Mouse (Mus musculus) olfactory bulb, adult 2 months (tissue): Measurements from ENCODE around the gene Ebf3. TPM values are rescaled to one million over a fixed set of nuclear protein-coding genes. Genes with fewer than 3 reads are reported as not detected.

Experiments
- H3K27ac ChIP-seq: fragments of 200-500 bp; 2 replicates; pipeline ENCODE4 v1.5.1; 2012; ENCODE audit warnings: low read depth, low read length; ENCODE audit not compliant: insufficient read depth
- H3K4me1 ChIP-seq: fragments of 200-500 bp; 2 replicates; pipeline ENCODE4 v1.6.1; 2012; ENCODE audit warnings: low read length; ENCODE audit not compliant: control insufficient read depth, insufficient read depth
- H3K4me3 ChIP-seq: fragments of 200-500 bp; 2 replicates; pipeline ENCODE4 v1.5.1; 2012; ENCODE audit warnings: mild to moderate bottlenecking, low read depth, low read length, moderate library complexity; ENCODE audit not compliant: insufficient read depth
- CTCF ChIP-seq: fragments of 200-500 bp; IDR thresholded peaks from 2 replicates; pipeline ENCODE4 v1.5.1; 2012; ENCODE audit warnings: low read depth, mild to moderate bottlenecking, low read length, moderate library complexity; ENCODE audit not compliant: insufficient read depth
- POLR2A ChIP-seq: fragments of 200-500 bp; IDR thresholded peaks from 2 replicates; pipeline ENCODE4 v1.6.1; 2012; ENCODE audit warnings: mild to moderate bottlenecking, low read depth, low read length, moderate library complexity; ENCODE audit not compliant: insufficient read depth
- WGBS: fragments of 180-500 bp; shearing (Covaris S2); methylation state at CpG from one replicate; pipeline ENCODE4 v1.1.7; 2018; 5-methylcytosine and 5-hydroxymethylcytosine counted together
- polyA plus RNA-seq: library from polyadenylated mRNA; stranded (reverse); fragments of >200 nt; gene quantifications from 2 replicates; pipeline ENCODE4 v1.2.4, GENCODE M21; 2012; ENCODE audit warnings: low replicate concordance; ENCODE audit not compliant: missing spikeins, insufficient read depth, insufficient read length

The Ebf3 gene
- polyA plus RNA-seq, 1 experiment, result not detected

GRCm38 (mm10) chr7:137308061-137309060, 5.9 kb downstream of the Ebf3 start:
- no peak overlapping the region for H3K27ac ChIP-seq
- peaks cover 12% of the 10 kb centered on the region for H3K4me1 ChIP-seq
- 39% methylated on average over 19 of the region's 19 CpGs for WGBS
- H3K4me3 ChIP-seq, result no peak overlapping the region
- TF ChIP-seq POLR2A, result no peak
- no peak for TF ChIP-seq CTCF

GRCm38 (mm10) chr7:137307131-137307530, 7.1 kb downstream of the Ebf3 start:
- H3K4me1 ChIP-seq, result peaks cover 7% of the 10 kb centered on the region
- whole genome bisulfite sequencing, result 28% methylated on average over 8 of the region's 8 CpGs
- H3K27ac ChIP-seq, result no peak overlapping the region
- H3K4me3 ChIP-seq, result no peak overlapping the region
- no peak for TF ChIP-seq POLR2A
- no peak for TF ChIP-seq CTCF

DNA sequence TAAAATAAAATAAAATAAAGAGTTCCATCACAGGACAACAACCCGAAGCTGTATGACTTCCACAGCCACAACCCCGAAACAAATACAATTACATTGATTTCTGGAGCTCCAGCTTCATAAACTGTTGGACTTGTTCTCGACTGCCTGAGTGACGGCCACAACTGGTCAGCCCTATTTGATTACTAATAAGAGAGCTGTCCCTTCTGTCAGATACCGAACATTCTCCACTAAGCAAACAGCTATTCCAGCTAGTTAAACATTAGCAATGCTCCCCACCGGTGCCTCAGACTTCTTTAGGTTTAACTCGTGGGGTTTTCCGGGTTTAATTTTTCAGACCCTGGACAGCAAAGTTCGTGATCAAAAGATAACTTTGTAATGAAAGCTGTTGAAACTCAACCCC, 8.1 kb downstream of the Ebf3 start:
- 51% methylated on average over 9 of the region's 9 CpGs for WGBS
- TF ChIP-seq POLR2A, result no peak
- TF ChIP-seq CTCF, result no peak
- Histone ChIP-seq H3K27ac (no peak overlapping the region), H3K4me3 (no peak overlapping the region), H3K4me1 (peaks cover 10% of the 10 kb centered on the region)

- Histone ChIP-seq H3K27ac (no peak overlapping the region), H3K4me1 (peaks cover 3% of the 10 kb centered on the region; the same call in 1 of the 2 replicates), H3K4me3 (no peak overlapping the region)
- 46% methylated on average over 10 of the region's 10 CpGs for WGBS
- TF ChIP-seq CTCF, result no peak
- TF ChIP-seq POLR2A, result no peak
These were observed 10.5 kb downstream of the Ebf3 start for GRCm38 (mm10) chr7:137303776-137304171.

DNA sequence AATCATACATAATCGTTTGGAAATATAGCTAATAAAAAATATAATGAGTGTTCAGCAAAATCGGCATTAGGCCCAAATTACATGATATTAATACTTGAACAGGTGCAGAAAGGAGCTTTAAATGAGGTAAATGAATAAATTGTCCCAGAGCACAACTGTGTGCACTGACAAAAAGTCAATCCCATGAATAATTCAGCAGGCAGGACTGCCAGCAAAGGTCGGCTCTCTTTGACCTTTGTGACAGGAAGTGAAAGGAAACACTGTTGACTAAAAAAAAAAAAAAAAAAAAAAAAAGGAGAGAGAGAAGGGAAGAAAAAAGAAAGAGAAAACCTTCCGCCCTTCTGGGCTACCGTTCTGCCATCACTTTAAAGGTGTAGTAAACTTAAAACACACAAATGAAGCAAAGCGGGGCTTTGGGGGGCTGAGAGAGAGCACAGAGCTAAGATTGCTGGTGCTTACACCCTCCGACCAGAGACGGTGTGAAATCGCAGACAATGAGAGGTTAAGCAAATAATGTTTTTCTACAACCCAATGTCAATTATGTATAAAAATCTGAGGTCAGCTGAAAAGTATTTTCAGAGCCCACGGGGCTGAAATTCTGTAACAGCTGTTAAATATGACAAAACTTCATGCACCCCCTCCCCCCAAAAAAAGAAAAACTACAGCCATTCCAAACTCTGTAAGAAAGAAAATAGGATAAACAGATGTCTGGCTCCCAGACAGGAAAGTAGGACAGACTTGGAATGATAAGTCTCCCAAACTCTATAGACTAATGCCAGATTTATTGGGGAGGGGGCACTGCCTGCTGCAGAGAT, 11.1 kb downstream of the Ebf3 start:
- Histone ChIP-seq H3K27ac (no peak overlapping the region), H3K4me3 (no peak overlapping the region), H3K4me1 (peaks cover 3% of the 10 kb centered on the region; the same call in 1 of the 2 replicates)
- TF ChIP-seq POLR2A, result no peak
- TF ChIP-seq CTCF, result no peak
- 53% methylated on average over 10 of the region's 10 CpGs for WGBS

DNA sequence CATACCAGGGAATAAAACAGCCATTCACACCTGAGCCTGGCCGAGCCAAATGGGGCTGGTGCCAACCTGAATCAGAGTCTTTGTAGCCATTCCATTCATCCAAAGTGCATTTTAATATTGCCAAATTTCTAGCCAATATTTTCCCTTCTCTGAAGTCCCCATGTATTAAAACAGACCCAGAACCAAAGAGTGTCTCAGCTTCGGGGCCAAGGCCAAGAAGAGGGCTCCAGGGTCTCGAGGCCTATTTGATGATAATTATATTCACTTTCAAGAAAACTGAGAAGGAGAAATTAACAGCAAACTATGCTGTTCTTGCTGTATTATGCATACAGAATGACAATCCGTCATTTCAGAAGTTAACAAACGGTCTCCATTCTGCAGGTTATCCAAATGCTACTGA, 12.1 kb downstream of the Ebf3 start:
- Histone ChIP-seq H3K4me1 (peaks cover 3% of the 10 kb centered on the region; the same call in 1 of the 2 replicates), H3K27ac (no peak overlapping the region), H3K4me3 (no peak overlapping the region)
- no peak for TF ChIP-seq CTCF
- no peak for TF ChIP-seq POLR2A
- 75% methylated on average over 5 of the region's 5 CpGs for WGBS

GRCm38 (mm10) chr7:137301329-137301751, 12.9 kb downstream of the Ebf3 start:
- no peak overlapping the region for H3K4me3 ChIP-seq
- H3K27ac ChIP-seq, result no peak overlapping the region
- H3K4me1 ChIP-seq, result peaks cover 3% of the 10 kb centered on the region; the same call in 1 of the 2 replicates
- 26% methylated on average over 15 of the region's 15 CpGs for WGBS
- no peak for TF ChIP-seq POLR2A
- no peak for TF ChIP-seq CTCF

- Histone ChIP-seq H3K4me1 (peaks cover 3% of the 10 kb centered on the region; the same call in 1 of the 2 replicates), H3K4me3 (no peak overlapping the region), H3K27ac (no peak overlapping the region)
- WGBS, result 25% methylated on average over 6 of the region's 6 CpGs
- TF ChIP-seq POLR2A (no peak), CTCF (no peak)
These were observed 13.4 kb downstream of the Ebf3 start for GRCm38 (mm10) chr7:137300826-137301225.

GRCm38 (mm10) chr7:137300169-137300568, 14.1 kb downstream of the Ebf3 start:
- Histone ChIP-seq H3K4me1 (peaks cover 3% of the 10 kb centered on the region; the same call in 1 of the 2 replicates), H3K27ac (no peak overlapping the region), H3K4me3 (no peak overlapping the region)
- no peak for TF ChIP-seq CTCF
- no peak for TF ChIP-seq POLR2A
- 71% methylated on average over 11 of the region's 11 CpGs for WGBS
